Mouse (Mus musculus): ENCODE data around the gene Fcgr4.

GRCm38 (mm10) chr1:171046501-171046900 is 27.8 kb downstream of the Fcgr4 start:
- TF ChIP-seq CTCF (IDR thresholded peaks at IDR 0.05), result no peak
- TF ChIP-seq POLR2A (IDR thresholded peaks at IDR 0.05; ENCODE audit: insufficient read depth, low read depth, low read length), result no peak
